Mouse (Mus musculus) large intestine, adult 2 months (tissue): ENCODE measurements around the gene Rsph9. TPM values are rescaled to one million over a fixed set of nuclear protein-coding genes. Genes with fewer than 3 reads are reported as not detected.

Source experiments
- DNase-seq: peaks from one replicate; pipeline ENCODE4 v3.0.0-alpha.2; 2012; ENCODE audit warnings: low read depth, low spot score
- WGBS: fragments of 180-500 bp; shearing (Covaris S2); methylation state at CpG from one replicate; pipeline ENCODE4 v1.1.7; 2018; 5-methylcytosine and 5-hydroxymethylcytosine counted together
- polyA plus RNA-seq: library from polyadenylated mRNA; depleted of rRNA; stranded (reverse); fragments of >200 nt; gene quantifications from 2 replicates; pipeline ENCODE4 v1.2.3, GENCODE M21; 2012; rRNA removed

Rsph9 gene
- 2.6 and 2.8 TPM in 2 replicates for polyA plus RNA-seq

- no peak for DNase-seq
- 4% methylated on average over 37 of the region's 37 CpGs for WGBS
Measured at GRCm38 (mm10) chr17:46143578-46144423, at the start of gene Rsph9. Gene Rsph9 (minus strand): TSS chr17:46144216.

GRCm38 (mm10) chr17:46188829-46189228 lies 44.8 kb upstream of the Rsph9 start:
- DNase-seq, result no peak
- 87% methylated on average over 2 of the region's 2 CpGs for WGBS

DNA sequence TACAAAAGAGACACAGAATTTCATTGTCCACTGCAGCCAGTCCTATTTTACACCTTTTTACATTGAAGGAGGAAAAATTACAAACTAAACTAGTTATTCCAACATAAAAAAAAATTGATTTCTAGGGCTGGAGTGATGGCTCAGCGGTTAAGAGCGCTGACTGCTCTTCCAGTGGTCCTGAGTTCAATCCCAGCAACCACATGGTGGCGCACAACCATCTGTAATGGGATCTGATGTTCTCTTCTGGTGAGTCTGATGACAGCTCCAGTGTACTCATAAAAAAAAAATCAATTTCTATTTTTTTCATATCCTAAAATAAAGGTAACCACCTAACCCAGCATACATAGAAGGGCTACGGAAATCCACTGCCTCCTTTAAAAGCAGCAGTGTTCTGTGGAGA lies 38.3 kb upstream of the Rsph9 start:
- 91% methylated on average over 4 of the region's 4 CpGs for WGBS
- no peak for DNase-seq

- DNase-seq, result no peak
- WGBS, result 62% methylated on average over 3 of the region's 3 CpGs
Measured at GRCm38 (mm10) chr17:46170538-46170937, 26.5 kb upstream of the Rsph9 start.

GRCm38 (mm10) chr17:46168768-46169167 lies 24.8 kb upstream of the Rsph9 start:
- WGBS, result 86% methylated on average over 5 of the region's 5 CpGs
- DNase-seq, result no peak

DNA sequence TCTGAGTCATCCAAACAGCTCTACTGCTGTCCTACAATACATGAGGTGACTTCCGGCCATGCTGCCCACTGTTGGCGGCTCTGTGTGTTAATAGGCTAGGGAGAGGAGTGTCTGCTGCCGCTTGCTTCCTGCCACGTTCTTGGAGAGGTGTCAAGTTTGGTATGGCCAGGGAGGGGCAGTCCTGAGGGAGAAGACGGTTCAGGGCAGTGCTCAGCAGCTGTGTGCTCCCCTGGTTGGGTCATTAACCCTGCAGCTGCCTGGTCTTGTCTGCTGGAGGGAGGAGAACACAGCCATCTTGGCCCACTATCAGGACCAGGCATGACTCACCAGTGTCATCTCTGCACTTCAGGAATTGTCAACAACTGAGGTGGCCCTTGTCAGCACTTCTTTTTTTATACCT lies 24.3 kb upstream of the Rsph9 start:
- DNase-seq, result no peak
- 22% methylated on average over 5 of the region's 5 CpGs for WGBS

GRCm38 (mm10) chr17:46167014-46167413 lies 23.0 kb upstream of the Rsph9 start:
- no peak for DNase-seq
- 85% methylated on average over 11 of the region's 11 CpGs for WGBS

DNA sequence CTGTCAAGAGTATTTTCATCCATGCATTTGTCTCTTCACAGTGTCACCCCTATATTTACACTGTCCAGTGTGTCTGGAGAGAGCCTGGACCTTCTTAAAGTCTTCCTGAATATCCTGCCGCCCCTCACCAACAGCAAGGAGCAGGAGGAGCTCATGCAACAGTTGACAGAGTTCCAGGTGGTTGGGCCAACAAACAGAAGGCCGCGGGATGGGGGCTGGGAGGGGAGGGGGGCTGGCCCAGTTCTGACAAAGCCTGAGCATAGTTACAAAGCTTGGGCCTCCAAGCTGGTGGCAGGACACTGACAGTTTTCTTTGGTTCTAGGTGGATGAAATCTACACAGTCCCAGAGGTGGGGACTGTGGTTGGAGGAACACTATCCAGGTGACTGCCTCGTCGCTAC lies 22.3 kb upstream of the Rsph9 start:
- DNase-seq, result no peak
- WGBS, result 75% methylated on average over 5 of the region's 5 CpGs

- WGBS, result 85% methylated on average over 12 of the region's 12 CpGs
- DNase-seq, result no peak
Measured at GRCm38 (mm10) chr17:46165460-46165859, 21.4 kb upstream of the Rsph9 start.

GRCm38 (mm10) chr17:46164791-46165190 lies 20.8 kb upstream of the Rsph9 start:
- 89% methylated on average over 10 of the region's 10 CpGs for WGBS
- DNase-seq, result no peak

DNA sequence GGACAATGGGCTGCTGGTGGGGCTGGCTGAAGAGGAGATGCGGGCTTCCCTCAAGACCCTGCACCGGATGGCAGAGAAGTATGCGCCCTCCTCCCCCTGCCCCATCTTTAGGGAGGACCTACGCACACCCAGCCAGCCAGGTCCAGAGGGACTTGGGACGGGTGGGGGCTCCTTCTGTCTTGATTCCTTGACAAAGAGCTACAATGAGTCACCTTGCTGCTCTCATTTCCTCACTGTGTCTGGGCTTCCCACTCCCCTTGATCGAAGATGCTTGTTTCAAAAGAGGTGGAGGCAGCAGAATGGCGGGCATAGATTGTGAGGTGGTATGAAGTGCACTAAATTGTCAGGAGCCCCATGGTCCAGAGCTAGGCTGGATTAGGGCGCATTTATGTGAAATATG lies 20.3 kb upstream of the Rsph9 start:
- 97% methylated on average over 8 of the region's 8 CpGs for WGBS
- DNase-seq, result no peak

- WGBS, result 14% methylated on average over 9 of the region's 9 CpGs
Measured at GRCm38 (mm10) chr17:46162951-46163421, 19.0 kb upstream of the Rsph9 start.

GRCm38 (mm10) chr17:46162551-46162950 lies 18.5 kb upstream of the Rsph9 start:
- 30% methylated on average over 7 of the region's 7 CpGs for WGBS
- no peak for DNase-seq

More at GRCm38 (mm10) chr17:46162951-46163421, 19.0 kb upstream of the Rsph9 start:
- DNase-seq, result peak; percentile 81

- 38% methylated on average over 9 of the region's 9 CpGs for WGBS
Measured at GRCm38 (mm10) chr17:46161710-46162109, 17.7 kb upstream of the Rsph9 start.

DNA sequence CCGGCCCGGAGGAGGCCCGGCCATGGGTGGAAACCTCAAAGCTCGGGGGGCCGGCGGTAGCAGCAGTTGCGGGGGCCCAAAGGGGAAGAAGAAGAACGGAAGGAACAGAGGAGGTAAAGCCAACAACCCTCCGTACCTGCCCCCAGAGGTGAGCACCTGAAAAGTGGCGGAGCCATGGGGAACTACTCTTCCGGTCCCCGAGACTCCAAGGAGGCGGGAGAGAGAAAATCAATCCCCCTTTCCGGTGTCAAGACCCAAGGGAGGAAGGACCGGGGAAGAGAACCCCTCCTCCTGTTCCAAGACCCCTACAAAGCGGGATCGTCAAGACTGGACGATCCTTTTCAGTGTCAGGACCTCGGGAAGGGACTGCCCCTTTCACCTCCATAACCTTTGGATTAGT lies 17.2 kb upstream of the Rsph9 start:
- no peak for DNase-seq
- 0% methylated on average over 19 of the region's 19 CpGs for WGBS

More at GRCm38 (mm10) chr17:46161710-46162109, 17.7 kb upstream of the Rsph9 start:
- DNase-seq, result no peak

- peak; percentile 99 for DNase-seq
- under 1% methylated on average over 23 of the region's 23 CpGs for WGBS
Measured at GRCm38 (mm10) chr17:46160686-46161085, 16.7 kb upstream of the Rsph9 start, which contains the start of gene Gtpbp2. Gene Gtpbp2 (plus strand): TSS chr17:46161032.

GRCm38 (mm10) chr17:46160090-46160662 lies 16.2 kb upstream of the Rsph9 start:
- 1% methylated on average over 16 of the region's 16 CpGs for WGBS
- DNase-seq, result peak; percentile 79

DNA sequence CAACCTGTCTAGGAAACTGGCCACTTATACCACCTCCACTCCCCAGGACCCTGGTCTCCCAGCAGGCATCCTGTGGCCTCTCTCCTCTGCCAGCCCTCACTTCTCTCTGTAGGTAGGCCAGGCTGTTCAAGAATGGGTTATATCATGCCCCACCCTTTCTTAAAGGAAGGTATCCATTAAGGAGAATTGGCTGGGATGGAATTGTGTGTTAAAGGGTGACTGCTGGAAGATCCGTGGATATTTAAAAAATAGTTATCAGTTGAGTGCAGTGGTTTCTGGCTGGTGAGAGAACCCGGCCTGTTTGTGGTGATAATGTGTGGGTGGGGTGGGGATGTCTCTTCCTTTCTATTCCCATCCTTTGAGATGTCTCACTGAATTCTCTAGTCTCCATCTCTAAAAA lies 15.2 kb upstream of the Rsph9 start:
- DNase-seq, result no peak
- WGBS, result 19% methylated on average over 2 of the region's 2 CpGs

GRCm38 (mm10) chr17:46157131-46157530 lies 13.1 kb upstream of the Rsph9 start:
- no peak for DNase-seq
- 91% methylated on average over 8 of the region's 8 CpGs for WGBS

- WGBS, result 54% methylated on average over 5 of the region's 5 CpGs
Measured at GRCm38 (mm10) chr17:46156680-46157079, 12.7 kb upstream of the Rsph9 start.

GRCm38 (mm10) chr17:46154336-46154735 lies 10.3 kb upstream of the Rsph9 start:
- WGBS, result 87% methylated on average over 3 of the region's 3 CpGs
- DNase-seq, result no peak

More at GRCm38 (mm10) chr17:46156680-46157079, 12.7 kb upstream of the Rsph9 start:
- no peak for DNase-seq
